ENCODE assay signal across 16 mouse cellular contexts in genomic region chr12:116975547-116975946, GRCm38 (mm10).
"Had no signal": no experiment of that assay in that cellular context is flagged by ENCODE, and none has a peak within 500 bp of the region (broad histone marks: within the 10 kb centered on the region; RNA-seq: fewer than 3 reads in every experiment).

No protein-coding gene starts in this region.

- H3K27ac ChIP-seq: hindbrain, embryonic 15.5 days; kidney, embryonic 15.5 days; liver, embryonic 15.5 days; neural tube, embryonic 12.5 days had no signal

- H3K9ac ChIP-seq: hindbrain, embryonic 15.5 days; kidney, embryonic 15.5 days; liver, embryonic 15.5 days; neural tube, embryonic 12.5 days had no signal

- H3K27me3 ChIP-seq: hindbrain, embryonic 15.5 days; kidney, embryonic 15.5 days; liver, embryonic 15.5 days; neural tube, embryonic 12.5 days had no signal

- DNase-seq: kidney, adult 11 months; kidney, postnatal 14 days; left cerebral cortex, postnatal 4 days; lung, adult 2 months; lung, postnatal 36 days; retina, postnatal 1 day; right cerebral cortex, postnatal 14 days; thymus, adult 2 months; thymus, postnatal 25 days had no signal

- H3K4me3 ChIP-seq: hindbrain, embryonic 15.5 days; kidney, embryonic 15.5 days; liver, embryonic 15.5 days; myocyte; neural tube, embryonic 12.5 days had no signal

- H3K36me3 ChIP-seq: hindbrain, embryonic 15.5 days; kidney, embryonic 15.5 days; liver, embryonic 15.5 days; neural tube, embryonic 12.5 days had no signal

- H3K4me1 ChIP-seq: hindbrain, embryonic 15.5 days; kidney, embryonic 15.5 days; liver, embryonic 15.5 days; neural tube, embryonic 12.5 days had no signal

- H3K4me2 ChIP-seq: hindbrain, embryonic 15.5 days; kidney, embryonic 15.5 days; liver, embryonic 11.5 days; liver, embryonic 15.5 days; neural tube, embryonic 12.5 days had no signal

- ATAC-seq: lung, postnatal 0 days had no signal

- H3K9me3 ChIP-seq: hindbrain, embryonic 15.5 days; kidney, embryonic 15.5 days; neural tube, embryonic 12.5 days had no signal
